Mouse (Mus musculus): ENCODE results near the gene Parp6. TPM values are rescaled to one million over a fixed set of nuclear protein-coding genes. Genes with fewer than 3 reads are reported as not detected.

Gene Parp6
- total and polyA plus RNA-seq, 2 experiments from 2014 or later = 13.7 to 22.5 TPM

DNA sequence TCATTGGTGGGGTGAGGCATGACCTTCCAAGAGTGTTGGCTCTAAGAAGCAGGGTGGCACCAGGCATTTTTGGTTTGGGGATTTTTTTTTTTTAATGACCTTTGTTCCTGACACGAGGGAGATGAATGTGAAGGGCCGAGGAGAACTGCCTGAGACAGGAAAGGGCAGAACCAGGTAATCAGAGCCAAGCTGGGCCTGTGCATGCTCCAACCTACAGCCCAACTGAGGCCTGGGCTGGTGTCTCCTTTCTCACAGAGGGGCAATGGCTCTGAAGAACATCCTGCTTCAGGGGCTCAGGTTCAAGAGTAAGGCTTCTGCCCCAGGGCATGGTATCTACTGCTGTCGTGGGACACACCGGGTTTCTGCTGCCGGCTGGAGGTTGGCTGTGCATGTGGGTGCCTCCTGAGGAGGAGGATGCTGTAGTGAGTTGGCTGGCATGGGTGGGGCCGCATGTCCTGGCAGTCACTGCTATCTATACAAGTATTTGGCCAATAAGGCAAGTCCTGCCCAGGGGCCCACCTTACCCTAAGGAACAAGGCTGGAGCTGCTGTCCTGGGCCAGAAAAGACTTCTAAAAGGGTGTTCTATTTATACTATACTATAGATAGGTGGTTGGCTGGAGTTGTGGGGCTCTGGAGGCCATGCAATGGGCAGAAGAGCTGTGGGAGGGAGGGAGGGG is 44.4 kb downstream of the Parp6 start:
- peaks cover 59% of the 10 kb centered on the region for H3K4me1 ChIP-seq (ENCODE audit: control insufficient read depth, insufficient read depth)
- WGBS = 26% methylated on average over 6 of the region's 6 CpGs
- no peaks in the 10 kb centered on the region for H3K27me3 ChIP-seq (ENCODE audit: control insufficient read depth, insufficient read depth, low read length)
- no peaks in the 10 kb centered on the region for H3K9me3 ChIP-seq (replicated peaks; ENCODE audit: control insufficient read depth, low read length)
- DNase-seq (ENCODE audit: low spot score) = no peak
- TF ChIP-seq EP300 (IDR thresholded peaks at IDR 0.05; ENCODE audit: low read depth) (no peak), CTCF (IDR thresholded peaks at IDR 0.05; ENCODE audit: low read depth) (no peak)
- peaks cover 18% of the 10 kb centered on the region for H3K36me3 ChIP-seq (replicated peaks; ENCODE audit: control insufficient read depth, insufficient read depth, low read length)
- peak overlapping the region; percentile 98 for H3K27ac ChIP-seq (ENCODE audit: low read depth)
- no peak overlapping the region for H3K4me3 ChIP-seq (ENCODE audit: low read depth, low read length)
- H3K9ac ChIP-seq (replicated peaks; ENCODE audit: low read depth, low read length) = 0 out of 2 replicates have a peak overlapping the region, but pooled peaks have one; percentile 4
- no peak for ATAC-seq (ENCODE audit: insufficient read depth, low read depth)
- H3K4me2 ChIP-seq (ENCODE audit: low read depth, low read length) = peak overlapping the region; percentile 63

DNA sequence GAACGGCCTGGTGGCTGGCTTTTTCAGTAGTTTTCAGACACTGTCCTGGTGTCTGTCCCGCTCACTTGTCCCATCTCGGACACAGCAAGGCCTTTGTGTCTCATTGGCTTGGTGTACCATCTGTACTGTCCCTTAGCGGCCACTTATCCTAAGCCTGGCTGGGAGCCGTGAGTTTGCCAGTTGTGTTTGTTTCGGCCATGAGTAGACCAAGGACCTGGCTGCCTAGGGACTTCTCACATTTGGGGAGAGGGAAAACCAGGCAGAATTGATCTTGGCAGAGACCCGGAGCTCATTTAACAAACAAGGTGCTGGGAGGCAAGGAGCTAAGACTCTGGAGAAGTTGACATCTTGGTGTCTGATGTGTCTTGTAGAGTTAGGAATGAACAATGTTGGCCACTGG is 46.1 kb downstream of the Parp6 start:
- H3K9ac ChIP-seq (replicated peaks; ENCODE audit: low read depth, low read length) = no peak overlapping the region
- no peak overlapping the region for H3K4me2 ChIP-seq (ENCODE audit: low read depth, low read length)
- H3K36me3 ChIP-seq (replicated peaks; ENCODE audit: control insufficient read depth, insufficient read depth, low read length) = peaks cover 35% of the 10 kb centered on the region
- peaks cover 69% of the 10 kb centered on the region for H3K4me1 ChIP-seq (ENCODE audit: control insufficient read depth, insufficient read depth)
- H3K4me3 ChIP-seq (ENCODE audit: low read depth, low read length) = no peak overlapping the region
- no peaks in the 10 kb centered on the region for H3K9me3 ChIP-seq (replicated peaks; ENCODE audit: control insufficient read depth, low read length)
- no peaks in the 10 kb centered on the region for H3K27me3 ChIP-seq (ENCODE audit: control insufficient read depth, insufficient read depth, low read length)
- ATAC-seq (ENCODE audit: insufficient read depth, low read depth) (no peak), DNase-seq (ENCODE audit: low spot score) (no peak)
- 52% methylated on average over 7 of the region's 7 CpGs for WGBS
- TF ChIP-seq EP300 (IDR thresholded peaks at IDR 0.05; ENCODE audit: low read depth) (no peak), CTCF (IDR thresholded peaks at IDR 0.05; ENCODE audit: low read depth) (no peak)
- peak overlapping the region; percentile 98 for H3K27ac ChIP-seq (ENCODE audit: low read depth)

DNA sequence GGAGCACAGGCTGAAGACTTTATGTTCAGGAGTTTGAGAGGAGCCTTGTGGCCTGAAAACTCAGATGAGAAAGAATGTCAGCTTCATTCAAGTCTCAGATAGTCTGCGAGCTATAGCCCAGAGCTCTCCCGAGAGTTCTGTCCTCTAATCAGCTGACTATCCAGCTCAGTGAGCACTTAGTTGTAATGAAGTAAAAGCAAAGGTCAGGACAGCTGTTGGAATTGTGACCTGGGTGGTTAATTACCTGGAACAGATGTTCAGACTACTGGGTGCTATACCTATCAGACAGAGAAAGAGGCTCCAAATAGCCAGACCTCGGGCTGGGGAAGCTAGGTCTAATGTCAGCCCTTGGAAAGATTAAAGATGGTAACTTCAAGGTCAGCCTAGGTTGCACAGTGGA is 46.9 kb downstream of the Parp6 start:
- no peak for DNase-seq (ENCODE audit: low spot score)
- Histone ChIP-seq H3K9me3 (replicated peaks; ENCODE audit: control insufficient read depth, low read length) (no peaks in the 10 kb centered on the region), H3K9ac (replicated peaks; ENCODE audit: low read depth, low read length) (no peak overlapping the region), H3K27me3 (ENCODE audit: control insufficient read depth, insufficient read depth, low read length) (no peaks in the 10 kb centered on the region), H3K27ac (ENCODE audit: low read depth) (peak overlapping the region; percentile 98), H3K4me2 (ENCODE audit: low read depth, low read length) (no peak overlapping the region), H3K4me1 (ENCODE audit: control insufficient read depth, insufficient read depth) (peaks cover 62% of the 10 kb centered on the region), H3K36me3 (replicated peaks; ENCODE audit: control insufficient read depth, insufficient read depth, low read length) (peaks cover 43% of the 10 kb centered on the region), H3K4me3 (ENCODE audit: low read depth, low read length) (no peak overlapping the region)
- no peak for TF ChIP-seq CTCF (IDR thresholded peaks at IDR 0.05; ENCODE audit: low read depth)
- TF ChIP-seq EP300 (IDR thresholded peaks at IDR 0.05; ENCODE audit: low read depth) = no peak
- 31% methylated on average over 3 of the region's 3 CpGs for WGBS
- ATAC-seq (ENCODE audit: insufficient read depth, low read depth) = no peak

DNA sequence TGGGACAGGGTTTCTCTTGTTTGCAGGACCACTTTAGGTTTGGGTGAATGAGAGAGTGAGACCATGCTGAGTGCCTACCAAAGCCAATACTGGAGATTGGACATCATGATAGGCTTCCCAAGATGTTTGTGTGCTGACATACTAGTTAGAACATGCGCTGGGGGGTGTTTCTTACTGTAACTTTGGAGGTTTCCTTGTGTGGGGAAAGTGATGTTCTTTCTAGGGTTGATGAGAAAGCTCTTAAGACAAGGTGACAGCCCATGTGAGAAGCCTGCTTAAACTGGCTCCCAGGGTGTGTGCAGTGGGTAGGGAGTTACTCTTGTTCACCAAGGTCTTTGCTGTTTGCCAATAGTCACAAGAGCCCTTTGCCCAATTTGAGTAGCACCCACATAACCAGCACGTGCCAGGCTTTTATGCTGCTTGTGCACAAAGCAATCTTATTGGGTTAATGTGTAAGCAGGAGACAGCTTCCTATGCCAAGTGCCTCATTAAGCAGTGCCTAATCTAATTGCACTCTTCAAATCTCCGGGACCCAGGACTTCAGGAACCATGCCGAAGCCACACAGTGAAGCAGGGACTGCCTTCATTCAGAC is 47.7 kb downstream of the Parp6 start:
- H3K9ac ChIP-seq (replicated peaks; ENCODE audit: low read depth, low read length) = no peak overlapping the region
- no peaks in the 10 kb centered on the region for H3K9me3 ChIP-seq (replicated peaks; ENCODE audit: control insufficient read depth, low read length)
- DNase-seq (ENCODE audit: low spot score) (no peak), ATAC-seq (ENCODE audit: insufficient read depth, low read depth) (no peak)
- peaks cover 56% of the 10 kb centered on the region for H3K4me1 ChIP-seq (ENCODE audit: control insufficient read depth, insufficient read depth)
- TF ChIP-seq EP300 (IDR thresholded peaks at IDR 0.05; ENCODE audit: low read depth) (no peak), CTCF (IDR thresholded peaks at IDR 0.05; ENCODE audit: low read depth) (no peak)
- no peak overlapping the region for H3K4me3 ChIP-seq (ENCODE audit: low read depth, low read length)
- no peak overlapping the region for H3K4me2 ChIP-seq (ENCODE audit: low read depth, low read length)
- H3K27me3 ChIP-seq (ENCODE audit: control insufficient read depth, insufficient read depth, low read length) = no peaks in the 10 kb centered on the region
- H3K27ac ChIP-seq (ENCODE audit: low read depth) = peak overlapping the region; percentile 98
- WGBS = 51% methylated on average over 4 of the region's 4 CpGs
- peaks cover 51% of the 10 kb centered on the region for H3K36me3 ChIP-seq (replicated peaks; ENCODE audit: control insufficient read depth, insufficient read depth, low read length)

DNA sequence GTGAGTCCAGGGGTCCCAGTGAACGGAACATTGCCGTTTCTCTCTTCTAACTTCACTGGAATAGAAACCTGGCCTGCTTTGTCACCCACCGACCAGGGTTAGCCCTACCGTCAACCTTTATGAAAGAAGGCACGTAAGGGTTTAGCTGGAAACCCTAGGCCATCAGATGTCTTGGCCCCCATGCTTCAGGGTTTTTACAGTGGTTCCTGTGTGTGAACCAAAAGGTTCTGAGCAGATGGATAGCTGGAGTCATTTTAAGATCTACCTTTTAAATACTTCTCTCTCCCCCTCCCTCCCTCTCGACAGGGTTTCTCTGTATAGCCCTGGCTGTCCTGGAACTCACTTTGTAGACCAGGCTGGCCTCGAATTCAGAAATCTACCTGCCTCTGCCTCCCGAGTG is 48.9 kb downstream of the Parp6 start:
- DNase-seq (ENCODE audit: low spot score) (no peak), ATAC-seq (ENCODE audit: insufficient read depth, low read depth) (no peak)
- WGBS = 73% methylated on average over 8 of the region's 8 CpGs
- Histone ChIP-seq H3K27me3 (ENCODE audit: control insufficient read depth, insufficient read depth, low read length) (no peaks in the 10 kb centered on the region), H3K9me3 (replicated peaks; ENCODE audit: control insufficient read depth, low read length) (no peaks in the 10 kb centered on the region), H3K36me3 (replicated peaks; ENCODE audit: control insufficient read depth, insufficient read depth, low read length) (peaks cover 63% of the 10 kb centered on the region), H3K4me2 (ENCODE audit: low read depth, low read length) (no peak overlapping the region), H3K4me3 (ENCODE audit: low read depth, low read length) (no peak overlapping the region), H3K9ac (replicated peaks; ENCODE audit: low read depth, low read length) (no peak overlapping the region), H3K4me1 (ENCODE audit: control insufficient read depth, insufficient read depth) (peaks cover 44% of the 10 kb centered on the region), H3K27ac (ENCODE audit: low read depth) (peak overlapping the region; percentile 71)
- TF ChIP-seq EP300 (IDR thresholded peaks at IDR 0.05; ENCODE audit: low read depth) (no peak), CTCF (IDR thresholded peaks at IDR 0.05; ENCODE audit: low read depth) (no peak)
